ENCODE assay signal across 8 mouse cellular contexts in genomic region chr8:85036718-85037365, GRCm38 (mm10). TPM values are rescaled to one million over a fixed set of nuclear protein-coding genes. Genes with fewer than 3 reads are reported as not detected.
A peak's percentile ranks its signal among the peaks of the same experiment; 100 is the strongest.
DNase-seq lines count a peak whose midpoint lies in the region; ATAC-seq lines count a peak whose summit lies in the region.

Tnpo2 (plus strand) TSS chr8:85036915.

- H3K4me3 ChIP-seq in hindbrain, embryonic 16.5 days (ENCODE audit: low read length), result peak within 1 kb of the TSS; percentile 86
- peak within 1 kb of the TSS; percentile 90 for H3K4me3 ChIP-seq in macrophage (ENCODE audit: inconsistent target)

- H3K36me3 ChIP-seq in hindbrain, embryonic 16.5 days (ENCODE audit: control insufficient read depth, insufficient read depth, low read length), result peaks cover 23% of the 10 kb centered on the region
- peaks cover 27% of the 10 kb centered on the region for H3K36me3 ChIP-seq in macrophage (ENCODE audit: inconsistent target)

- under 1% methylated on average over 59 of the region's 59 CpGs for WGBS in hindbrain, embryonic 16.5 days
- WGBS in macrophage (ENCODE audit: missing documents), result under 1% methylated on average over 50 of the region's 59 CpGs

- peak within 1 kb of the TSS; percentile 91 for H3K9ac ChIP-seq in hindbrain, embryonic 16.5 days (ENCODE audit: low read depth, low read length)

- peak; percentile 92 for ATAC-seq in hindbrain, embryonic 16.5 days

- no peaks in the 10 kb centered on the region for H3K27me3 ChIP-seq in hindbrain, embryonic 16.5 days (replicated peaks; ENCODE audit: control insufficient read depth, insufficient read depth, low read length)

- H3K9me3 ChIP-seq in hindbrain, embryonic 16.5 days (ENCODE audit: control insufficient read depth, low read length), result no peaks in the 10 kb centered on the region

- peaks cover 28% of the 10 kb centered on the region for H3K4me1 ChIP-seq in hindbrain, embryonic 16.5 days (ENCODE audit: control insufficient read depth, insufficient read depth, low read depth, low read length)

- peak within 1 kb of the TSS; percentile 99 for H3K27ac ChIP-seq in hindbrain, embryonic 16.5 days (ENCODE audit: low read depth, low read length)
- H3K27ac ChIP-seq in macrophage, result peak within 1 kb of the TSS; percentile 83

- H3K4me2 ChIP-seq in hindbrain, embryonic 16.5 days (ENCODE audit: low read length), result peak within 1 kb of the TSS; percentile 94

- H3K79me2 ChIP-seq in macrophage (ENCODE audit: inconsistent target), result peaks cover 68% of the 10 kb centered on the region

- peak; percentile 91 for DNase-seq in WW6 (ENCODE audit: low read depth, low spot score)
- DNase-seq in cerebellum, postnatal 4 days (ENCODE audit: low spot score in 2 of 2), result peak; percentile 74 to 84
- DNase-seq in gastrocnemius, adult 18-20 months (ENCODE audit: low spot score), result peak; percentile 95
- DNase-seq in left cerebral cortex, adult 18-20 months (ENCODE audit: low spot score in 2 of 2), result peak; percentile 88 to 90
- DNase-seq in right cerebral cortex, adult 18-20 months, result peak; percentile 94
- DNase-seq in urinary bladder, postnatal 10 days (ENCODE audit: low spot score), result peak; percentile 61

RNA-seq across cellular contexts. Expression of gene Tnpo2, which starts in this region (rescaled TPM):
- 10 to 100 TPM; 27.6 to 35.4 TPM for total RNA-seq in gastrocnemius, adult 18-20 months (2021)
- 61.2 and 62.7 TPM in 2 replicates for polyA plus RNA-seq in hindbrain, embryonic 16.5 days (2015; fragmentation: Nextera tagmentation; extraction: Ambion mirVana)
- 100 to 1,000 TPM; 171 to 176 TPM for total RNA-seq in left cerebral cortex, adult 18-20 months (2021)
- 100 to 1,000 TPM in 8 of 26 experiments, 10 to 100 TPM in 18; 25.6 to 142 (median 84.3) TPM for total RNA-seq in macrophage (2018; cell fraction: chromatin; rRNA removed)
- total RNA-seq in macrophage (2018; cell fraction: cytosol; rRNA removed), result 10 to 100 TPM; 17.2 to 33.6 (median 27.7) TPM
- 100 to 1,000 TPM in 1 of 26 experiments, 10 to 100 TPM in 25; 23.2 to 100 (median 45.1) TPM for total RNA-seq in macrophage (2018; cell fraction: nucleus; rRNA removed)
- 14.1 to 30.6 TPM (median 26.6 TPM) in 3 replicates for polyA plus RNA-seq in macrophage (2018)

Comparison
In these comparisons a context has a peak if more than half of its experiments do, and no peak if none do; other contexts are left out.
1. Peak in every context shown above with its lines: DNase-seq, ATAC-seq, H3K4me3 ChIP-seq and H3K27ac ChIP-seq.
2. RNA of gene Tnpo2 (total RNA-seq): 171 to 176 TPM in left cerebral cortex, adult 18-20 months; 27.6 to 35.4 TPM in gastrocnemius, adult 18-20 months; every median in the first group is over 4 times any median in the second.